In genomic region chr10:28485574-28485973, GRCm38 (mm10) we compare ENCODE assay signal across 10 mouse cellular contexts.
DNase-seq lines count a peak whose midpoint lies in the region; ATAC-seq and TF ChIP-seq lines count a peak whose summit lies in the region.
"Had no signal": no experiment of that assay in that cellular context is flagged by ENCODE, and none has a peak within 500 bp of the region (broad histone marks: within the 10 kb centered on the region; RNA-seq: fewer than 3 reads in every experiment).

No protein-coding gene starts in this region.

- H3K27ac ChIP-seq in liver, adult 2 months (replicated peaks; ENCODE audit: insufficient read depth, low read depth, low read length): no peak overlapping the region
- H3K27ac ChIP-seq in liver, embryonic 11.5 days (ENCODE audit: low read depth, low read length): no peak overlapping the region
- H3K27ac ChIP-seq in embryonic facial prominence, embryonic 14.5 days (replicated peaks; ENCODE audit: low read depth, low read length): no peak overlapping the region
- no peak overlapping the region for H3K27ac ChIP-seq in liver, embryonic 13.5 days
- H3K27ac ChIP-seq in olfactory bulb, adult 2 months (ENCODE audit: insufficient read depth, low read depth, low read length): no peak overlapping the region
- H3K27ac ChIP-seq: embryonic facial prominence, embryonic 15.5 days had no signal

- no peaks in the 10 kb centered on the region for H3K79me2 ChIP-seq in liver, adult 2 months (ENCODE audit: control insufficient read depth, insufficient read depth, low read length)

- ATAC-seq in liver, embryonic 11.5 days (replicated peaks; ENCODE audit: low FRiP score): no peak
- ATAC-seq in embryonic facial prominence, embryonic 14.5 days (ENCODE audit: low read depth): 0 out of 2 replicates have a peak, but pooled peaks have one; percentile 30
- peak; percentile 39; the same call in 1 of the 2 replicates for ATAC-seq in liver, embryonic 13.5 days (ENCODE audit: low read depth)

- H3K4me1 ChIP-seq in liver, adult 2 months (ENCODE audit: control insufficient read depth, insufficient read depth, low read length): no peaks in the 10 kb centered on the region
- no peaks in the 10 kb centered on the region for H3K4me1 ChIP-seq in liver, embryonic 11.5 days (replicated peaks; ENCODE audit: control insufficient read depth, insufficient read depth, low read length)
- H3K4me1 ChIP-seq in embryonic facial prominence, embryonic 14.5 days (ENCODE audit: control insufficient read depth, insufficient read depth, low read length): no peaks in the 10 kb centered on the region
- H3K4me1 ChIP-seq in liver, embryonic 13.5 days (replicated peaks): no peaks in the 10 kb centered on the region
- 0 out of 2 replicates have a peak, but pooled peaks cover 2% of the 10 kb centered on the region for H3K4me1 ChIP-seq in olfactory bulb, adult 2 months (ENCODE audit: control insufficient read depth, insufficient read depth, low read length)
- H3K4me1 ChIP-seq: embryonic facial prominence, embryonic 15.5 days had no signal

- no peak overlapping the region for H3K4me2 ChIP-seq in liver, embryonic 11.5 days
- no peak overlapping the region for H3K4me2 ChIP-seq in embryonic facial prominence, embryonic 14.5 days (ENCODE audit: low read depth, low read length)
- no peak overlapping the region for H3K4me2 ChIP-seq in liver, embryonic 13.5 days
- H3K4me2 ChIP-seq: embryonic facial prominence, embryonic 15.5 days had no signal

- DNase-seq in liver, adult 2 months (ENCODE audit: extremely low read depth, low read depth, low spot score): peak; percentile 61
- no peak for DNase-seq in liver, embryonic 11.5 days (ENCODE audit: low spot score)
- peak; percentile 37 for DNase-seq in adrenal gland, postnatal 25 days
- peak; percentile 41 for DNase-seq in embryonic facial prominence, embryonic 14.5 days (ENCODE audit: low spot score)
- peak; percentile 35 to 63 for DNase-seq in kidney, adult 8-10 months
- DNase-seq in liver, embryonic 13.5 days: no peak
- peak; percentile 7 for DNase-seq in yolk sac, embryonic 10.5 days (ENCODE audit: low spot score)

- H3K36me3 ChIP-seq in liver, adult 2 months (ENCODE audit: control insufficient read depth, insufficient read depth, low read length): peaks cover 2% of the 10 kb centered on the region; the same call in 1 of the 2 replicates
- H3K36me3 ChIP-seq in liver, embryonic 11.5 days (ENCODE audit: control insufficient read depth, insufficient read depth, low read length): no peaks in the 10 kb centered on the region
- H3K36me3 ChIP-seq in embryonic facial prominence, embryonic 14.5 days (ENCODE audit: control insufficient read depth, insufficient read depth, low read length): no peaks in the 10 kb centered on the region
- H3K36me3 ChIP-seq in liver, embryonic 13.5 days: no peaks in the 10 kb centered on the region
- H3K36me3 ChIP-seq: embryonic facial prominence, embryonic 15.5 days had no signal

- no peak overlapping the region for H3K4me3 ChIP-seq in liver, adult 2 months (ENCODE audit: insufficient read depth, low read depth, low read length)
- H3K4me3 ChIP-seq in liver, embryonic 11.5 days (ENCODE audit: low read depth, low read length): no peak overlapping the region
- no peak overlapping the region for H3K4me3 ChIP-seq in embryonic facial prominence, embryonic 14.5 days (ENCODE audit: low read depth, low read length)
- H3K4me3 ChIP-seq in liver, embryonic 13.5 days (replicated peaks): no peak overlapping the region
- H3K4me3 ChIP-seq in olfactory bulb, adult 2 months (ENCODE audit: insufficient read depth, low read depth, low read length): no peak overlapping the region
- H3K4me3 ChIP-seq: embryonic facial prominence, embryonic 15.5 days; myocyte had no signal

- no peaks in the 10 kb centered on the region for H3K9me3 ChIP-seq in liver, embryonic 11.5 days (ENCODE audit: control insufficient read depth, low read length)
- no peaks in the 10 kb centered on the region for H3K9me3 ChIP-seq in embryonic facial prominence, embryonic 14.5 days (ENCODE audit: control insufficient read depth, low read length)
- no peaks in the 10 kb centered on the region for H3K9me3 ChIP-seq in liver, embryonic 13.5 days (replicated peaks)
- H3K9me3 ChIP-seq: embryonic facial prominence, embryonic 15.5 days had no signal

- TF ChIP-seq CTCF in liver, adult 2 months (IDR thresholded peaks at IDR 0.05; ENCODE audit: low read depth, low read length): peak; percentile 84
- peak; percentile 38; the same call in 1 of the 2 replicates for TF ChIP-seq CTCF in olfactory bulb, adult 2 months (IDR thresholded peaks at IDR 0.05; ENCODE audit: insufficient read depth, low read depth, low read length)

- H3K27me3 ChIP-seq in liver, adult 2 months (ENCODE audit: control insufficient read depth, insufficient read depth, low read length): no peaks in the 10 kb centered on the region
- H3K27me3 ChIP-seq in liver, embryonic 11.5 days (replicated peaks; ENCODE audit: control insufficient read depth, insufficient read depth, low read length): no peaks in the 10 kb centered on the region
- no peaks in the 10 kb centered on the region for H3K27me3 ChIP-seq in embryonic facial prominence, embryonic 14.5 days (replicated peaks; ENCODE audit: control insufficient read depth, insufficient read depth, low read length)
- no peaks in the 10 kb centered on the region for H3K27me3 ChIP-seq in liver, embryonic 13.5 days
- H3K27me3 ChIP-seq: embryonic facial prominence, embryonic 15.5 days had no signal

- no peak overlapping the region for H3K9ac ChIP-seq in liver, adult 2 months (ENCODE audit: low read depth, low read length)
- H3K9ac ChIP-seq in liver, embryonic 11.5 days (ENCODE audit: low read depth, low read length): no peak overlapping the region
- no peak overlapping the region for H3K9ac ChIP-seq in embryonic facial prominence, embryonic 14.5 days (ENCODE audit: low read depth, low read length)
- H3K9ac ChIP-seq in liver, embryonic 13.5 days: no peak overlapping the region
- H3K9ac ChIP-seq: embryonic facial prominence, embryonic 15.5 days had no signal

- 28% methylated on average over 3 of the region's 3 CpGs for WGBS in liver, adult 2 months
- WGBS in liver, embryonic 11.5 days: 28% methylated on average over 3 of the region's 3 CpGs
- WGBS in embryonic facial prominence, embryonic 14.5 days: 34% methylated on average over 3 of the region's 3 CpGs
- 21% methylated on average over 3 of the region's 3 CpGs for WGBS in liver, embryonic 13.5 days (ENCODE audit: insufficient replicate concordance)
- 26% methylated on average over 3 of the region's 3 CpGs for WGBS in olfactory bulb, adult 2 months

- no peak for TF ChIP-seq POLR2A in liver, adult 2 months (IDR thresholded peaks at IDR 0.05; ENCODE audit: extremely low read depth, insufficient read depth, low read length)
- TF ChIP-seq POLR2A in olfactory bulb, adult 2 months (IDR thresholded peaks at IDR 0.05; ENCODE audit: insufficient read depth, low read depth, low read length): no peak

Comparison
In these comparisons a context has a peak if more than half of its experiments do, and no peak if none do; other contexts are left out.
1. DNase-seq: peak in liver, adult 2 months (single experiment), adrenal gland, postnatal 25 days (single experiment), embryonic facial prominence, embryonic 14.5 days (single experiment), kidney, adult 8-10 months (2 of 2) and yolk sac, embryonic 10.5 days (single experiment); none in liver, embryonic 11.5 days (single experiment) and liver, embryonic 13.5 days (single experiment).